Mouse (Mus musculus) heart, adult 2 months (tissue): Measurements from ENCODE around the gene Gm14214.

Experiments
- CTCF ChIP-seq: fragments of 200-600 bp; IDR thresholded peaks from 2 replicates; pipeline ENCODE4 v1.8.1; 2022; ENCODE audit warnings: antibody characterized with exemption, mild to moderate bottlenecking, moderate library complexity
- EP300 ChIP-seq: fragments of 200-500 bp; IDR thresholded peaks from 2 replicates; pipeline ENCODE4 v1.6.1; 2011; ENCODE audit warnings: low read depth, low read length, control low read depth; ENCODE audit not compliant: insufficient read depth
- POLR2A ChIP-seq: fragments of 200-500 bp; IDR thresholded peaks from 2 replicates; pipeline ENCODE4 v1.6.1; 2011; ENCODE audit warnings: mild to moderate bottlenecking, low read depth, low read length, control low read depth; ENCODE audit not compliant: insufficient read depth

DNA sequence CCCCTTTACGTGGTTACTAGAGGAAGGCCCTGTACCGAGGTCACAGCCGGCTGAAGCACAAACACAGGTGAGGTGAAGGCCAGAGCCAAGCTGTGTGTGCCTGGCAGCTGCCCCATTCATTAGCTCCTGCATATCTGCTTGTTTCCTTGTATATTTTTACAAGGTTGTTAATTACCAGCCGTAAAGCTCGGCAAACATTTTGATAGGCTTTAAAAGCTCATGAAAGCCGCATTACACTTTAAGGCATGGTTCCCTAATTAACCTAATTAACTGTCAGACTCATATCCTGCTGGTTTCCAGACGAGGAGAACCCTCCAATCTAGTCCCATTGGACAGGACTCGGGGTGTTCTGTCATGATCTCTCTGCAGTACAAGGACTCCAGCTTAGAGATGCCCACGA lies 34.9 kb downstream of the Gm14214 start:
- TF ChIP-seq POLR2A (no peak), CTCF (no peak), EP300 (no peak)
